Mouse (Mus musculus): ENCODE measurements around the gene Slc43a2. TPM values are rescaled to one million over a fixed set of nuclear protein-coding genes. Genes with fewer than 3 reads are reported as not detected.

Gene Slc43a2
- polyA plus RNA-seq, 1 experiment from 2014 or later = 17.5 TPM

Small RNA genes within 50 kb of the gene (microRNA-seq; reads per million reads assigned to microRNA genes)
- gene Mir3971 = not detected

Other genes starting within 250 kb of the Slc43a2 start
- 50.5 and 51.1 TPM in 2 replicates for gene Rpa1, start 183.4 kb upstream of the Slc43a2 start, polyA plus RNA-seq (2015; fragmentation: Nextera tagmentation; extraction: Ambion mirVana)
- gene Smyd4, start 183.3 kb upstream of the Slc43a2 start, polyA plus RNA-seq (2015; fragmentation: Nextera tagmentation; extraction: Ambion mirVana) = 12.8 and 16.0 TPM in 2 replicates
- gene Serpinf1, start 109.0 kb upstream of the Slc43a2 start, polyA plus RNA-seq (2015; fragmentation: Nextera tagmentation; extraction: Ambion mirVana) = 60.8 and 74.9 TPM in 2 replicates
- 0.25 TPM in 1 of 2 replicates, not detected in the other for gene Serpinf2, start 92.1 kb upstream of the Slc43a2 start, polyA plus RNA-seq (2015; fragmentation: Nextera tagmentation; extraction: Ambion mirVana)
- gene Wdr81, start 77.0 kb upstream of the Slc43a2 start, polyA plus RNA-seq (2015; fragmentation: Nextera tagmentation; extraction: Ambion mirVana) = 5.9 and 6.0 TPM in 2 replicates
- 3.9 and 4.3 TPM in 2 replicates for gene Tlcd2, start 70.0 kb upstream of the Slc43a2 start, polyA plus RNA-seq (2015; fragmentation: Nextera tagmentation; extraction: Ambion mirVana)
- 47.3 and 51.3 TPM in 2 replicates for gene Prpf8, start 44.9 kb upstream of the Slc43a2 start, polyA plus RNA-seq (2015; fragmentation: Nextera tagmentation; extraction: Ambion mirVana)
- gene Rilp, start 21.6 kb upstream of the Slc43a2 start, polyA plus RNA-seq (2015; fragmentation: Nextera tagmentation; extraction: Ambion mirVana) = 0.54 and 1.7 TPM in 2 replicates
- 4.7 TPM in 2 replicates for gene Scarf1, start 18.2 kb upstream of the Slc43a2 start, polyA plus RNA-seq (2015; fragmentation: Nextera tagmentation; extraction: Ambion mirVana)
- gene Pitpna, start 56.4 kb downstream of the Slc43a2 start, polyA plus RNA-seq (2015; fragmentation: Nextera tagmentation; extraction: Ambion mirVana) = 122 and 128 TPM in 2 replicates
- 39.9 and 42.8 TPM in 2 replicates for gene Inpp5k, start 99.3 kb downstream of the Slc43a2 start, polyA plus RNA-seq (2015; fragmentation: Nextera tagmentation; extraction: Ambion mirVana)
- gene Myo1c, start 118.8 kb downstream of the Slc43a2 start, polyA plus RNA-seq (2015; fragmentation: Nextera tagmentation; extraction: Ambion mirVana) = 10.7 and 12.9 TPM in 2 replicates
- 120 and 133 TPM in 2 replicates for gene Crk, start 147.6 kb downstream of the Slc43a2 start, polyA plus RNA-seq (2015; fragmentation: Nextera tagmentation; extraction: Ambion mirVana)
- 1,498 and 1,540 TPM in 2 replicates for gene Ywhae, start 201.2 kb downstream of the Slc43a2 start, polyA plus RNA-seq (2015; fragmentation: Nextera tagmentation; extraction: Ambion mirVana)

Data from neural tube, embryonic 13.5 days (tissue).